Mouse (Mus musculus): Measurements from ENCODE around the gene Slc2a13. TPM values are rescaled to one million over a fixed set of nuclear protein-coding genes. Genes with fewer than 3 reads are reported as not detected.

The Slc2a13 gene
- polyA plus RNA-seq, 1 experiment from 2014 or later: 1.7 TPM

DNA sequence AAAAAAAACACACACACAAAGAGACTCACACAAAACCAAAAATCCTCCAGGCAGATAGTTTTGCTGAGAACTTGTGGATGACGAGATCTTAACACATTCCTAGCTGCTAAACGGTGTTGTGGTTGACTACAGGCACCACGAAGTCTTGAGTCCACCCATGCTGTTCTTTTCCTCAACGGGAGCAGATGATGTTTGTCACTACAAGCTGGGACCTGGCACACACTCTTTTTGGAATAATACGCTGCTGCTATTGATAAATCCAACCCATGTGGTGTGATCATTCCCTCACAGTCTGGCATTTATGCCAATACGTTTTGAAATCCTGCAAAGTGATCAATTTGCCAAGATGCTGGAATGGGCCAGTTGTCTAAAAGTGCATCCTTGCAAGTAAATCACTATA, 147.6 kb downstream of the Slc2a13 start:
- Histone ChIP-seq H3K4me2 (no peak overlapping the region), H3K27me3 (ENCODE audit: control insufficient read depth, insufficient read depth, low read length) (no peaks in the 10 kb centered on the region), H3K27ac (ENCODE audit: low read depth, low read length) (no peak overlapping the region), H3K9me3 (ENCODE audit: control insufficient read depth, low read length) (no peaks in the 10 kb centered on the region), H3K4me3 (ENCODE audit: low read depth, low read length) (no peak overlapping the region), H3K36me3 (ENCODE audit: control insufficient read depth, insufficient read depth, low read length) (no peaks in the 10 kb centered on the region), H3K4me1 (ENCODE audit: control insufficient read depth, insufficient read depth, low read length) (no peaks in the 10 kb centered on the region), H3K9ac (ENCODE audit: low read length) (no peak overlapping the region)
- WGBS: 86% methylated on average over 6 of the region's 6 CpGs
- DNase-seq (ENCODE audit: low spot score, missing footprints) (no peak), ATAC-seq (ENCODE audit: low FRiP score) (no peak)

DNA sequence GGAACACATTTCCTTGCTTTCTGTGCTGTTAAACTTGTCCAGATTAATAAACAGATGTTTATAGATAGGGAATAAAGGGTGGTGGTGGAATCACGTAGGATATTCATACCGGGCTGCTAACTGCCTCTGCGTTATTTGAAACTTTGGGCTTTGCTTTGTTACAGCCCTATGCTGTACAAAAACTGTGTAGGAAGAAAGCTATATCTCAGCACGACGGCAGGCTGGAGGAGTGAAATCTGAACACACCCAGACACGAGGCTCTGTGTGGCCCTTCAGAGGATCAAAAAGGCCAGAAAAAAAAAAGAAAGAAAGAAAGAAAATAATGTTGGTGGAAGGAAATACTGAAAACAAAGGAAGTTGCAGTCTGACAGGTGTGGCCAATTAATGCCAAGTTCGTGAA, 166.1 kb downstream of the Slc2a13 start:
- no peak overlapping the region for H3K4me3 ChIP-seq (ENCODE audit: low read depth, low read length)
- H3K27ac ChIP-seq (ENCODE audit: low read depth, low read length): no peak overlapping the region
- no peak overlapping the region for H3K4me2 ChIP-seq
- ATAC-seq (ENCODE audit: low FRiP score): no peak
- H3K9me3 ChIP-seq (ENCODE audit: control insufficient read depth, low read length): no peaks in the 10 kb centered on the region
- 77% methylated on average over 7 of the region's 7 CpGs for WGBS
- no peak overlapping the region for H3K9ac ChIP-seq (ENCODE audit: low read length)
- DNase-seq (ENCODE audit: low spot score, missing footprints): no peak
- no peaks in the 10 kb centered on the region for H3K4me1 ChIP-seq (ENCODE audit: control insufficient read depth, insufficient read depth, low read length)
- H3K36me3 ChIP-seq (ENCODE audit: control insufficient read depth, insufficient read depth, low read length): no peaks in the 10 kb centered on the region
- H3K27me3 ChIP-seq (ENCODE audit: control insufficient read depth, insufficient read depth, low read length): no peaks in the 10 kb centered on the region

- 88% methylated on average over 4 of the region's 4 CpGs for WGBS
- DNase-seq (ENCODE audit: low spot score, missing footprints) (no peak), ATAC-seq (ENCODE audit: low FRiP score) (no peak)
- no peak overlapping the region for H3K9ac ChIP-seq (ENCODE audit: low read length)
- H3K27ac ChIP-seq (ENCODE audit: low read depth, low read length): no peak overlapping the region
- H3K4me1 ChIP-seq (ENCODE audit: control insufficient read depth, insufficient read depth, low read length): no peaks in the 10 kb centered on the region
- H3K36me3 ChIP-seq (ENCODE audit: control insufficient read depth, insufficient read depth, low read length): no peaks in the 10 kb centered on the region
- no peak overlapping the region for H3K4me2 ChIP-seq
- no peaks in the 10 kb centered on the region for H3K27me3 ChIP-seq (ENCODE audit: control insufficient read depth, insufficient read depth, low read length)
- no peaks in the 10 kb centered on the region for H3K9me3 ChIP-seq (ENCODE audit: control insufficient read depth, low read length)
- no peak overlapping the region for H3K4me3 ChIP-seq (ENCODE audit: low read depth, low read length)
These were observed 177.9 kb downstream of the Slc2a13 start for GRCm38 (mm10) chr15:91395165-91395564.

DNA sequence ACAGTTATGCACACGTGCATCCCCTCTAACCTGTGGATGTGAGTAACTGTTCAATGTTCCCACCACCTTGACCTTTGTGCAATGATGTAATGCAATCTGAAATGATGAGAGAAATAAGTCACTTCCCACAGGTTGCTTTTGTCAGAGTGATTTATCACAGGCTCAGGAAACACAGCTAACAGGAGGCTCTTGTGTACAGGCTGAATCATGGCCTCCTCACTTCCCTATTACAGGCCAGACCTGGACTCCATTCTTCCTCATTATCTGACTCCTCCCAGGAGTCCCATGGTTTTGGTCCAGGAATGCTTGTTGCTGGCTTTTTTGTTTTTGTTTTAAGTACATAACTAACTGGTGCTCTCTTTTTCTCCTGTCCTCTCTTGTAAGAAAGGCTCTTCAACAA, 189.4 kb downstream of the Slc2a13 start:
- DNase-seq (ENCODE audit: low spot score, missing footprints) (no peak), ATAC-seq (ENCODE audit: low FRiP score) (no peak)
- Histone ChIP-seq H3K27ac (ENCODE audit: low read depth, low read length) (no peak overlapping the region), H3K4me3 (ENCODE audit: low read depth, low read length) (no peak overlapping the region), H3K4me2 (no peak overlapping the region), H3K4me1 (ENCODE audit: control insufficient read depth, insufficient read depth, low read length) (no peaks in the 10 kb centered on the region), H3K36me3 (ENCODE audit: control insufficient read depth, insufficient read depth, low read length) (no peaks in the 10 kb centered on the region), H3K27me3 (ENCODE audit: control insufficient read depth, insufficient read depth, low read length) (no peaks in the 10 kb centered on the region), H3K9ac (ENCODE audit: low read length) (no peak overlapping the region), H3K9me3 (ENCODE audit: control insufficient read depth, low read length) (no peaks in the 10 kb centered on the region)
- 82% methylated on average over 1 of the region's 1 CpGs for WGBS

DNA sequence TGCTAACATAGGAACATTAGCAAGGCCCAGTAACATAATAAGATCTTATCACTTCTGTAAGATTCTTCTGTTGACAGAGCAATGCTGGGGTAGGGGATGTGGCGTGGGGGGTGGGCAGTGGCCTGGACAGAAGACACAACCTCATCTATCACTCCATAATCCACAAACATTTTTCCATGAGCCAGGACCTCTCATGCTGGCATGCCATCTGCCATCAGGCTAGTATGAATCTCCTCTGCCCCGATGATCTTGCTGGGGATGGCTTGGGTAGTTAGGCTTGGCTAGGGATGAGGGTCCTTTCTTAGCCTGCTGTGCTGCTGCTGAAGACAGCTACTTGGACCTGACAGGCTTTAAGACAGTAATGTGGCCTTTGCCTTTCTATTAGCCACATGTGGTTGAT, 190.5 kb downstream of the Slc2a13 start:
- ATAC-seq (ENCODE audit: low FRiP score): no peak
- WGBS: 90% methylated on average over 2 of the region's 2 CpGs

GRCm38 (mm10) chr15:91381864-91382263, 191.2 kb downstream of the Slc2a13 start:
- Histone ChIP-seq H3K4me1 (ENCODE audit: control insufficient read depth, insufficient read depth, low read length) (no peaks in the 10 kb centered on the region), H3K9ac (ENCODE audit: low read length) (no peak overlapping the region), H3K4me2 (no peak overlapping the region), H3K27ac (ENCODE audit: low read depth, low read length) (no peak overlapping the region), H3K36me3 (ENCODE audit: control insufficient read depth, insufficient read depth, low read length) (no peaks in the 10 kb centered on the region), H3K9me3 (ENCODE audit: control insufficient read depth, low read length) (no peaks in the 10 kb centered on the region), H3K4me3 (ENCODE audit: low read depth, low read length) (no peak overlapping the region), H3K27me3 (ENCODE audit: control insufficient read depth, insufficient read depth, low read length) (no peaks in the 10 kb centered on the region)
- no peak for DNase-seq (ENCODE audit: low spot score, missing footprints)
- ATAC-seq (ENCODE audit: low FRiP score): no peak
- 91% methylated on average over 1 of the region's 1 CpGs for WGBS

More for the DNA sequence above, 190.5 kb downstream of the Slc2a13 start:
- H3K9ac ChIP-seq (ENCODE audit: low read length): no peak overlapping the region
- no peaks in the 10 kb centered on the region for H3K36me3 ChIP-seq (ENCODE audit: control insufficient read depth, insufficient read depth, low read length)
- no peak overlapping the region for H3K4me3 ChIP-seq (ENCODE audit: low read depth, low read length)
- no peaks in the 10 kb centered on the region for H3K27me3 ChIP-seq (ENCODE audit: control insufficient read depth, insufficient read depth, low read length)
- no peaks in the 10 kb centered on the region for H3K9me3 ChIP-seq (ENCODE audit: control insufficient read depth, low read length)
- no peaks in the 10 kb centered on the region for H3K4me1 ChIP-seq (ENCODE audit: control insufficient read depth, insufficient read depth, low read length)
- H3K27ac ChIP-seq (ENCODE audit: low read depth, low read length): no peak overlapping the region
- peak; percentile 33 for DNase-seq (ENCODE audit: low spot score, missing footprints)
- H3K4me2 ChIP-seq: no peak overlapping the region

DNA sequence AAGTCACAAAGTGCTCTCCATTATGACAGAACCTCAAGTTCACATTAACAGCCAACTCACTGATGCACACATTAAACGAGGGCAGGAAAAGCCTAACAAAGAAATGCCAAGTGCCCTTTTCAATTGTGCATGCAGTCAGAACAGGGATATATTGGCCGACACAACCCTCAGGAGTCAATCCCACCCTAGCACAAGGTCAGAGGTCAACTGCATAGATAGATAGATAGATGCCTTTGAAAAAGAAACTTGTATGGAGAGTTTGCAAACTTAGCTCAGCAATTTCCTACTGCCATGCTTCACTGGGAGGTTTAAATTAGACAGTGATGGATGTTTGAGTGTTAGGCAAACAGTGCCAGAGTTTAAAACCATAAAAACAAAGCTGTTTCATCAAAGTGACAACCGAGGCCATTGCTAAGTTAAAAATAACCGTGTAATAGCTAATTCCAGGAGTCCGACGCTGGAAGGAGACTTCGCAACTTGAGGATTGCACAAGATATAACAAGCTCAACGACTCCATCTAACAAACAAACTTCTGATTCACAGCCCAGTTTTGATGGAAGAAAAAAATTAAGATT, 194.2 kb downstream of the Slc2a13 start:
- H3K36me3 ChIP-seq (ENCODE audit: control insufficient read depth, insufficient read depth, low read length): no peaks in the 10 kb centered on the region
- no peak overlapping the region for H3K27ac ChIP-seq (ENCODE audit: low read depth, low read length)
- H3K4me3 ChIP-seq (ENCODE audit: low read depth, low read length): no peak overlapping the region
- no peaks in the 10 kb centered on the region for H3K27me3 ChIP-seq (ENCODE audit: control insufficient read depth, insufficient read depth, low read length)
- 72% methylated on average over 8 of the region's 8 CpGs for WGBS
- H3K9ac ChIP-seq (ENCODE audit: low read length): no peak overlapping the region
- peaks cover 3% of the 10 kb centered on the region for H3K4me1 ChIP-seq (ENCODE audit: control insufficient read depth, insufficient read depth, low read length)
- no peak for DNase-seq (ENCODE audit: low spot score, missing footprints)
- ATAC-seq (ENCODE audit: low FRiP score): no peak
- no peaks in the 10 kb centered on the region for H3K9me3 ChIP-seq (ENCODE audit: control insufficient read depth, low read length)
- no peak overlapping the region for H3K4me2 ChIP-seq

GRCm38 (mm10) chr15:91377568-91377967, 195.5 kb downstream of the Slc2a13 start:
- ATAC-seq (ENCODE audit: low FRiP score): no peak
- WGBS: 94% methylated on average over 11 of the region's 11 CpGs
- Histone ChIP-seq H3K9me3 (ENCODE audit: control insufficient read depth, low read length) (no peaks in the 10 kb centered on the region), H3K36me3 (ENCODE audit: control insufficient read depth, insufficient read depth, low read length) (no peaks in the 10 kb centered on the region), H3K27me3 (ENCODE audit: control insufficient read depth, insufficient read depth, low read length) (no peaks in the 10 kb centered on the region), H3K4me1 (ENCODE audit: control insufficient read depth, insufficient read depth, low read length) (peaks cover 3% of the 10 kb centered on the region), H3K4me3 (ENCODE audit: low read depth, low read length) (no peak overlapping the region), H3K4me2 (no peak overlapping the region), H3K27ac (ENCODE audit: low read depth, low read length) (no peak overlapping the region), H3K9ac (ENCODE audit: low read length) (no peak overlapping the region)
- no peak for DNase-seq (ENCODE audit: low spot score, missing footprints)

DNA sequence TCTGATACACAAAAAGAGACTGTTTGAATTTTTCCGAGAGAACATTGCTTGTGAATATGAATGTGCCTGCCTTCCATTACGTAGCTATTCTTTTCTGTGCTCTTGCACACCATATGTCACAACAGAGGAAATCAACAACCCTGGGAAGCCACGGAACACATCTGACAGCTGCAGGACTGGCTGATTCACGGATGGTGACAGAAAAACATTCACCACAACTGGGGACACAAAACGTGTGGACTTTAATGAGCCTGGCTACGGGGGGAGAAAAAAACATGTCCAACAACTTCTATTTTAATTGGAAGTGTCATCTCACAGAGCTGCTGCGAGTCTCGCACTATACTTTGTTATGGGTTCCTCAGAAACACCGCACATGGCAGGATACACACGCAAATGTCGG, 196.0 kb downstream of the Slc2a13 start:
- Histone ChIP-seq H3K9ac (ENCODE audit: low read length) (no peak overlapping the region), H3K27me3 (ENCODE audit: control insufficient read depth, insufficient read depth, low read length) (no peaks in the 10 kb centered on the region), H3K36me3 (ENCODE audit: control insufficient read depth, insufficient read depth, low read length) (no peaks in the 10 kb centered on the region), H3K27ac (ENCODE audit: low read depth, low read length) (no peak overlapping the region), H3K4me1 (ENCODE audit: control insufficient read depth, insufficient read depth, low read length) (peaks cover 3% of the 10 kb centered on the region), H3K9me3 (ENCODE audit: control insufficient read depth, low read length) (no peaks in the 10 kb centered on the region), H3K4me2 (no peak overlapping the region), H3K4me3 (ENCODE audit: low read depth, low read length) (no peak overlapping the region)
- 76% methylated on average over 11 of the region's 11 CpGs for WGBS
- DNase-seq (ENCODE audit: low spot score, missing footprints) (no peak), ATAC-seq (ENCODE audit: low FRiP score) (no peak)
